Mouse (Mus musculus) heart, adult 9 months (tissue): ENCODE measurements around the gene Gars.

Experiments
- DNase-seq, 2 experiments: peaks; one replicate each; pipeline ENCODE4 v3.0.0; 2022; ENCODE audit warnings: low spot score in 2 of 2

Gars gene

GRCm38 (mm10) chr6:55037799-55038670 lies at the start of gene Gars:
Gene Gars (plus strand): TSS chr6:55038007.
- peak; percentile 87 to 89 for DNase-seq

- DNase-seq: no peak
Measured at GRCm38 (mm10) chr6:54988141-54988540, 49.7 kb upstream of the Gars start.

- DNase-seq: no peak
Measured at GRCm38 (mm10) chr6:54991189-54991588, 46.6 kb upstream of the Gars start.

DNA sequence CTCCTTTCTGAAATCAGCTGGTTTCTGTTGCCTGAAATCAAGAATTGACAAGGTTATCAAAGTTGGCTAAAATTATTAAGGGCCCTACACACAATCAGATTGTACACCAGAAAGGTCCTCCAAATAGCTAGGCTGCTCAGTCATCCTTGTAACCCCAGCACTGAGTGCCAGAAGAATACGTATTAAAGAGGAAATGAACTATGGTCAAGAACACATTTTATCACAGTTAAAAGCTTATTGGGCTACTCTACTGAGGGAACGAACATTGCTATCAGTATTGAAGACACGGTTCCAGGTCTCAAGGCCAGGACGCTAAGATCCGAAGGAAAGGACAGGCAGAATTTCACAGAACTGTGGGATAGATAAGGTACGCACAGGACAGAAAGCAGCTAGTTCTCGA lies 45.7 kb upstream of the Gars start:
- DNase-seq: no peak

GRCm38 (mm10) chr6:54992734-54993260 lies 45.0 kb upstream of the Gars start, which contains the start of gene Ggct:
Gene Ggct (minus strand): TSS chr6:54992950.
- peak; percentile 97 to 98 for DNase-seq

- no peak for DNase-seq
Measured at GRCm38 (mm10) chr6:54996361-54996760, 41.4 kb upstream of the Gars start.

- DNase-seq: no peak
Measured at GRCm38 (mm10) chr6:54997726-54998125, 40.1 kb upstream of the Gars start.

- no peak for DNase-seq
Measured at GRCm38 (mm10) chr6:55001320-55001719, 36.5 kb upstream of the Gars start.

- no peak for DNase-seq
Measured at GRCm38 (mm10) chr6:55002438-55002837, 35.4 kb upstream of the Gars start.

- DNase-seq: peak; percentile 44 to 70
Measured at GRCm38 (mm10) chr6:55003559-55003958, 34.2 kb upstream of the Gars start.

DNA sequence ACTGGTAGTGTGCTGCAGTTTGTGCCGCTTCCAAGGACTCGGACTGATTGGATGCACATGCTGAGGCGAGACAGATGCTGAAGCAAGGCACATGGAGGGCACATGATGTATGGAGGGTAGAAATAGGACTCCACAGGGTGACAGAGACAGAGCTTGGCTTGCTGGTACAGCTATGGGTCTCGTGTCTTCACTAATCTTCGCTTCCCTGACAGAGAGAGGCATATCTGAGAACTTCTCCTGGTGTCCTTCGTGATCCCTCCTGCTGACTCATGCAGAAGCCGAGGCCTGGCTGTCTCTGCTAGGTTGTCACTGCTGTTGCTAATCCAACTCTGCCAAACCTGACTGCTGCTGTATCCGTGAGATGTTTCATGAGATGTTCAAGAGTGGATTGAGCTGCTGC lies 29.4 kb upstream of the Gars start:
- DNase-seq: no peak

DNA sequence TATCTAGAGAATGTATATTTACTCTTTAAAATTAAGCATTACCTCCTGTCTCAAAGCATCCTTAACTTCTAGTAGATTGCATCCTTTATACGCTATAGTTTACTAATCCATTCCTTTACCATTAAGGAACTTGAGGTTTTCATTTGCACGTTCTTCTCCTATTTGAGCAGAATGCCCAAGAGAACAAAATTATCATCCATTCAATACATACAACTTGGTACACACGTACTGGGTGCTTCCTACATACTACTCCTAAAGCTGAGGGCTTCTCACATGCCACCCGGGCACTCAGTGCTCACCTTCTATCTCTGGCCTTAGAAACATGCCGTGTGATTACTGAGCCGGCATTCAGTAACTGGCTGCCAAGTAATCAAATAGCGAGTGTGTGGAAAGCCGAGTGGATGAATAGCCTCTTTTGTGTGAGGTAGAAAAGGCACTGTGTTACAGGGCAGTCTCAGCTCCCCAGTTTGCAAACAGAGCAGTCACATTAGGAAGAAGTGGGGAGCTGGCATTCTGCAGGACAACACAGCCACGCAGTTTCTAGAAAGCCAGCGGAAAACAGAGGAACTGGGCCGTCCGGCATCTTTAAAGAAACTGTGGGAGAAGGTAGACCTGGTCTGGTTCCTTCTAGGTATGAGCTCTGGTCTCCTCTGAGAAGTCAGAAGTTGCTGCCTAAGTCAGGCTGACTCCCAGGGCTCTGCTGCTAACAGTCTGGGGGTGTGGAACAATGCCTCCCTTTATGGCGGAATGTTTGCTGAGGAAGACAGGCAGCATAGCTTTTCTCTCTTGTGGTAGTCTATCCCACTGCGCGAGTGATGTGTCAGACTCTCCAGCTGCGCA lies 28.2 kb upstream of the Gars start:
- DNase-seq: no peak

- no peak for DNase-seq
Measured at GRCm38 (mm10) chr6:55010330-55011091, 27.3 kb upstream of the Gars start.

GRCm38 (mm10) chr6:55012516-55012915 lies 25.3 kb upstream of the Gars start:
- no peak for DNase-seq

GRCm38 (mm10) chr6:55014184-55014583 lies 23.6 kb upstream of the Gars start:
- no peak for DNase-seq

DNA sequence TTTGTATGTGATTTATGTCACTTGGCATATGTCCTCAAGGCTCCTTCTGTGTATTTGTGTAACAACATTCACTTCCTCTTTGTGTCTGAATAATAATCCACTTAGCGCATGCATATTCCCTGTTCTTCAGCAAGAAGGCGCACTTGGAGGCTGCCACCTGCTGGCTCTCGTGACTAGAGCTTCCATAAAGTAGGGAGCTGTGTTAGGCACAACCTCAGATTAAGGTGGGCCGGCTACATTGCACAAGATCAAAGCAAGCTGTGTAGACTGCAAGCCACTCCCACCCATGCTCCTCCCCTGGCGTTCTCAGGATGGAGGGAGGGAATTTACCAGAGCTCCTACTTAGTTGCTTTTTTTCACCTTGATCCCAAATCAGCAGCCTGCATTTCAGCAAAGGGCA lies 21.6 kb upstream of the Gars start:
- DNase-seq: peak in 1 of 2 experiments; percentile 32

DNA sequence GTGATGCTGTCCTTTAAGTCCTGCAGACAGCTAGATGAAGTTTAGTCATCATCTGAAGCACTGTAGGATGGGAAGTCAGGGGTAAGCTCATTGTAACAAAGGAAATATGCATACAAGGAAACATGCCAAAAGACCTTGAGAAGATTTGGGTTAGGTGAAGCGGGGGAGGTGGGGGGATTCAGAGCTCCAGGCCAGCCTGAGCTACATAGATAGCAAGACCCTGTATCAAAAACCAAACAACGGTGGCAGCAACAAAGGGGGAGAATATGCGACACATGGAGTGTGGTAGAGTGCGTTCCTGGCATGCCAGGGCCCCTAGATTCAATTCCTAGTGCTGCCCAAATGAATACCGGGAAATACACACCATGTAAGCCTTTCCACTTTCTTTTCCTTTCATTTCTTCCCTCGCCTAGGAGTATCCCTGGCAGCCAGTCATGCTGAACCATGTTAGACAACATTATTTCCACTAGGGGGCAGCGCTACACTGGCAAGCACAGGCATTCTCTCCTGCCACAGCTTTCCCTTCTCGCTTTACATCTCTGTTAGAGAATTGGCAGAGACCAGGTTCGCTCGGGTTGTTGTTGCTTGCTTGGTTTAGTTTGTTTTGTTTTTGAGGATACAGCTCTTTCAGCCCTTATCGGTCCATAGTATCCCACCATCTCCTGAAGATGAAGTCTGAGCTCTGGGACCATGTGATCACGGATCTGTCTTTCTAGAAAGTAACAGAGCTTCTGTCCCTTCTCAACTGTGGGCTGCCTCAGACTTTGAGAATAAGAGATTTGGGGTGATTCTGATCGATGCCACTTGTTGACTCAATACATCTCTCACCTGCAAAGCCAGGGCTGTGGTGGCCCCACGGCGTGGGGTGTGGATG lies 20.9 kb upstream of the Gars start:
- DNase-seq: peak; percentile 62 to 71

GRCm38 (mm10) chr6:55018417-55018816 lies 19.4 kb upstream of the Gars start:
- no peak for DNase-seq

DNA sequence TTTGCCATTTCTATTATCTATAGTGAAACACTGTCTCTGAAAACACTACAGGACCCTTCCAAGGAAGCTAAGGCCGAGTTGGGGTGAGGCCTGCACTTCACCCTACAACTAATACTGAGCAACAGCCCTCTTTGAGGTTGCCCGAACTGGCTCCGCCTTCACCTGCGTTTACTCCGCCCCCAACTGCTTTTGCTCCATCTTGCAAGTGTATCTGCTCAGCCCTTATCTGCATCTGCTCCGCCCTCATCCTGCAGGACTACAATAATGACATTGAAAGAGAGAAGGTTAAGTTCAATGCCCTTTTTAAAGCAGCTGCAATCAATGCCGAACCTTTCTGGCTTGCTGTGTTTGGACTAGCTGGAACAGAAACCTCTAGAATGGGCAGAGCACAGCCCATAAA lies 16.0 kb upstream of the Gars start:
- no peak for DNase-seq

DNA sequence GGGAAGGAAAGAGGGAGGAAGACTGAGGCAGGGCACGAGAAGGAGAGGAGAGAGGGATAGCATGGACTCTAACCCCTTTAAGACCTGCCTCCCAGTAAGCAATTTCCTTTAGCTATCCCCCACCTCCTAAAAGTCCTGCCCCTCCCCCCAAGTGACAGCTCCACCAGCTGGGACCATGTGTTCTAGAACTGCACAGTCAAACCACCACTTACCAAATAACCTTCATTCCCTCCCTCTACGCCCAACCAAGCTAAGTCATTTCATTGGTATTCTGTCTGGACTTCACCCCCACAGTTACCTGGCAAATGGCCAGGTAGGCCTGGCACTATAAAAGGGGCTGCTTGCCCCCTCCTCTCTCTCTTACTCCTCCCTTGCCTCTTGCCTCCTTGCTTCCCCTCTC lies 10.2 kb upstream of the Gars start:
- DNase-seq: peak in 1 of 2 experiments; percentile 20

DNA sequence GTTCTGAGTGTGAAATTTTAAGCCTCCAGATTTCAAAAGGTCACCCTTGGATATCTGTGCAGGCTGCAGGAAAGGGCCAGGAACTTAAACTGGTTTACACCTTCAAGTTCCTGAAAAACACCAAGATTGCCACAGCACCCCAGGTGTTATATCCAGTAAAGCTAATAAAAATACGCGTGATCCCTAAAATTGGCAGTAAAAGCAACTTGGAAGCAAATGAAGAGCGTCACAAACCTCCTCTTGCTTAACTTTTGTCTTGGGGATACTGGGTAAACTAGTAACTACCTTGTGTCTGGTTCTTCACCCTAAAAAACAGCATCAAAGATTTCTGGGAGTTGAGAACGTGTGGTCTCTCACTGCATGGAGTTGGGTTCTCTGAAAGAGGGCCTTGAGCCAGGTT lies 1.1 kb upstream of the Gars start:
- DNase-seq: no peak
